Mouse (Mus musculus) colon, adult 2 months (tissue): ENCODE measurements around the gene Mgam. TPM values are rescaled to one million over a fixed set of nuclear protein-coding genes. Genes with fewer than 3 reads are reported as not detected.

Source experiments
- polyA plus RNA-seq: library from polyadenylated mRNA; depleted of rRNA; stranded (reverse); fragments of >200 nt; gene quantifications from 2 replicates; pipeline ENCODE4 v1.2.3, GENCODE M21; 2012; rRNA removed

The Mgam gene
- polyA plus RNA-seq = 36.4 and 41.1 TPM in 2 replicates

GRCm38 (mm10) chr6:40628406-40629000, at the start of gene Mgam:
Mgam (plus strand) TSS chr6:40628831.

GRCm38 (mm10) chr6:40585645-40586044, 43.0 kb upstream of the Mgam start, which contains the start of gene Clec5a:
Clec5a (minus strand) TSS chr6:40585821.

GRCm38 (mm10) chr6:40613260-40613852, 15.3 kb upstream of the Mgam start, which contains the start of gene Tas2r138:
Tas2r138 (minus strand) TSS chr6:40613310.

Other genes starting within 250 kb of the Mgam start
- 8.6 and 9.7 TPM in 2 replicates for gene E330009J07Rik, start 192.7 kb upstream of the Mgam start, polyA plus RNA-seq
- not detected in 2 replicates for gene Wee2, start 189.7 kb upstream of the Mgam start, polyA plus RNA-seq
- 5.5 and 7.2 TPM in 2 replicates for gene Ssbp1, start 157.5 kb upstream of the Mgam start, polyA plus RNA-seq
- gene Tas2r137, start 137.6 kb upstream of the Mgam start, polyA plus RNA-seq = not detected in 2 replicates
- not detected in 2 replicates for gene Tas2r108, start 135.3 kb upstream of the Mgam start, polyA plus RNA-seq
- gene Prss37, start 109.3 kb upstream of the Mgam start, polyA plus RNA-seq = not detected in 2 replicates
- not detected in 2 replicates for gene Olfr461, start 73.8 kb upstream of the Mgam start, polyA plus RNA-seq
- not detected in 2 replicates for gene Olfr460, start 59.3 kb upstream of the Mgam start, polyA plus RNA-seq
- 0.28 TPM in 1 of 2 replicates, not detected in the other for gene Clec5a, start 43.0 kb upstream of the Mgam start, polyA plus RNA-seq
- not detected in 2 replicates for gene Tas2r138, start 15.5 kb upstream of the Mgam start, polyA plus RNA-seq